Mouse (Mus musculus): Measurements from ENCODE around the gene Bicral.
"Not testable (repeated sequence)": the region's sequence is repeated elsewhere in the genome, so short reads cannot be mapped to it uniquely, and the experiment has no call there.

The Bicral gene

GRCm38 (mm10) chr17:46874133-46874532, 15.9 kb upstream of the Bicral start:
- DNase-seq: no peak

- no peak for DNase-seq
Observed at GRCm38 (mm10) chr17:46872806-46873205, 14.5 kb upstream of the Bicral start.

DNA sequence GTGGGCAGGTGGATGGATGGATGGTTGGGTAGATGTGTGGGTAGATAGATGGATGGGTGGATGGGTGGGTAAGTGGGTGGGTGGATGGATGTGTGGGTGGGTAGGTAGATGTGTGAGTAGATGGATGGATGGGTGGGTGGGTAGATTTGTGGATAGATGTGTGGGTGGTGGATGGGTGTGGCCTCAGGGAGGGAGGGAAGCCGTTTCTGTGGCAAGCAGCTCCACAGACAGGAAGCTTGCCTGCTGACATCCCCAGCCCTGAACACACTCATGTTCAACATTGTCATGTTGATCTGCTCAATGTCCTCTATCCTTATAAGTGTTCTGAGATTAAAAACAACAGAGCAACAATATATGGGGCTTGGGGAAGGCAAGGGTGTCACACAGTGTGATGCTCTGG, 12.6 kb upstream of the Bicral start:
- no peak for DNase-seq

- no peak for DNase-seq
Observed at GRCm38 (mm10) chr17:46870204-46870798, 12.0 kb upstream of the Bicral start.

DNA sequence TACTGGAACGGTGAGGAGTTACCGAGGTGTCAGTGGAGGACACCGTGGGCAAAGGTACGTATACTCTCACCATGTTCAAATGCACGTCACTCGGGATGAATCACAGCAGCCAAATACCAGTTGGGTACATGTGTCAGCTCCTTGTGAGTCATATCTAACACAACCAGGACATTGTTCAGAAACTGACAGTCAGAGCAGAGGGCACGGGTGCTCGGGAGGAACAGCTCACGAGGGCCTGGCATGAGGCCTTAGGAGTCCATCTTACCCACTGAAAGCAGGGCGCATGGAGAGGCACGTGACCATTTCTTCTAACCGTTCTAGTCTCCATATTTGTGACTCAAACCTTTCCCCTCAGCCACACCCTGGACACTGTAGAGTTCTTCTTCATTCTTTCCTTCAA, 8.6 kb upstream of the Bicral start:
- DNase-seq: no peak

GRCm38 (mm10) chr17:46864566-46865195, 6.4 kb upstream of the Bicral start:
- no peak for DNase-seq

- DNase-seq: no peak
Observed at GRCm38 (mm10) chr17:46860120-46860519, 1.8 kb upstream of the Bicral start.

DNA sequence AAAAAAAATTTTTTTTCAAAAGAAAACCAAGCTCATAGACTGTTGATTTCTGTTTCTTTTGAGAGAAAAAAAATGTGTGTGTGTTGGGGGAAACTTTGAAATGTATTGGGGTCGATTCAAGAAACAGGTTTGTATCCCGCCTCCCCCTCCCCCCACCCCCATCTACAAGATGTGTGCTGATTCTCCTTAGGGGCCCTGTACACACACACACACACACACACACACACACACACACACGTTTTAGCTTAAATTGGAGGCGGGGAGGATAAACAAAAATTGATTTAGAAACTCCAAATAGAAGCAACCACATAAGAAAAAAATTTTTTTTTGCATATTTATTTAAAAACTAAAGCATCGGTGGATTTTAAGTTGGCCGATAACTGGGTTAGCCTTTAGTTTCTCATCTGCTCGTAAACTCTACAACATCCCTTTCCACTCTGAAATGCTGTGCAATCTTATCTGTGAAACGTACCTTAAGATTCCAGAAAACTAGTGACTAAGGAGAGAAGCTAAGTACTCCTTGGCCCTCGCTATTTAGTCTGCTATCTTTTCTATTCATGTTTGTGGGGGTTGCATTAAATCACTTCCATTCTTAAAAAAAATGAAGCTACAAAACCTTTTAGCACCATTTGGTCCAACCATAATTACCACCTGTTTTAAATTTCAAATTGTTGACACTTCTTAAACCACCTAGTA, 615 bp upstream of the Bicral start:
- no peak for DNase-seq

- peak; percentile 80 for DNase-seq
Observed at GRCm38 (mm10) chr17:46857361-46857902, 850 bp downstream of the Bicral start.

DNA sequence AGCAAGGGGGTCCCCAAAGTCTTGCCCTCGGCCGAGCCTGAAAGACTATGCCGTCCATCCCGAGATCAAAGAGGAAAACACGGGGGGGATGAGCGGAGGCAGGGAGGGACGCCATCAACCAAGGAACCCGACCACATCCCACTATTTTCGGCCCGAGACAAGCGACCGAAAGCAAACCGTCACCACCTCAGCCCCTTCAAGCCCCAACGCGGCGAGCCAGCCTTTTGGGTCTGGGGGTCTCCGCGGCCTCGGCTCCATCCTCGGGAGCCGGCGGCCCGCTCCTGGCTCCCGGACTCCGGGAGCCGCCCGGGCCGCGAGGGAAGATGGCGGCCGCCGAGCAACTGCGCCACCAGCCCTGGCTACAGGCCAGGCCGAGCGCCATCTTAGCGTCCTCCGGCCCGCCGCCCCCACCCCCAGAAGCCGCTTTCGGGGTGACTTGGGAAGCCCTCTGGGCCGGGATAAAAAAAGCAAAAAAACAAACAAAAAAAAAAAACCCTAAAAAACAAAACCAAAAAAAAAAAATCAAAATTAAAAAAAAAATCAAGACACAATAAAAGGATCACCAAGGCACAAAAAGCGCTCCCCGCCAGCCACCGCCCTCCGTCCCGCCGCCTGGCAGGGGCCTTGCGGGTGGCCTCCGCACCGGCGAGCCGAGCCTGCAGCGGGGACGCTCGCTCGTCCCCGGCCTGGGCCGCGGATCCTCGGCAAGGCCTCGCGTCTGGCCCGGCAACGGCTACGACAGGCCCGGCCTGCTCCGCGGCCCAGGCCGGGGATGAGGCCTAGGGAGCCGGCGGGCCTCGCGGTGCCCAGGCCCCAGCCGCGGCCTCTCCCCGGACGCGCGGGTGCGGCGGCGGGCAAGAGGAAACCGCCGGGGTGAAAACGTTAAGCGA, 1.6 kb downstream of the Bicral start:
- DNase-seq: peak; percentile 92

- no peak for DNase-seq
Observed at GRCm38 (mm10) chr17:46856107-46856388, 2.2 kb downstream of the Bicral start.

DNA sequence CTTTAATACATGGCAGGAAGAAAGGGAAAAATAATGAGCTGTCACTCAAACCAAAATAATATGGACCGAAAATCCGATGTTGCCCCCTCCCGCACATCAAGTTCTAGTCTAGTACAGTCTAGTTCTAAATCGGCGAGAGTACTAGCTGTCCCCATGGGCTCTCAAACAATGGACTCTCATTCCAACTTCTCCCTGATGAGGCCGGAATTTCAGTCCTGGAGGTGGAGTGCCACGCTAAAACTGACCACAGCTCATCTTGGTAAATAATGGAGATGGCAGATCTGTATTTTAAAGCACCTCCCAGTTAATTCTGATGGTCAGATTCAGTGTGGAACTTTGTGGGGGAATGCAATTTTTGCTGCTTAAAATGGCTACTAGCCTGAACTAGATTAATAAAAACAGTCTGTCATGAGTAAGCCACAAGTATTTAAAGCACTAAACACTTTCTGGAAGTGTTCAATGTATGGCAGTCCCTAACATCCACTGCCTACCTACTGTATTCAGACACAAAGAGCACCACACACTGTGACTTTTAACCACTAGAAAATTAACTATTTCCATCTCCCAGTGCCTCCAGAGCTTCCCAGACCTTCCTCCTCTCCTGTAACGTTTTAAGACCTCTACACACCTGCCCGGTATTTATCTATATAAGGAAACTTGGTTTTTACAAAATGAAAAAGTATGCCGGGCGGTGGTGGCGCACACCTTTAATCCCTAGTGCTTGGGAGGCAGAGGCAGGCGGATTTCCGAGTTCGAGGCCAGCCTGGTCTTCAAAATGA, 2.8 kb downstream of the Bicral start:
- no peak for DNase-seq

DNA sequence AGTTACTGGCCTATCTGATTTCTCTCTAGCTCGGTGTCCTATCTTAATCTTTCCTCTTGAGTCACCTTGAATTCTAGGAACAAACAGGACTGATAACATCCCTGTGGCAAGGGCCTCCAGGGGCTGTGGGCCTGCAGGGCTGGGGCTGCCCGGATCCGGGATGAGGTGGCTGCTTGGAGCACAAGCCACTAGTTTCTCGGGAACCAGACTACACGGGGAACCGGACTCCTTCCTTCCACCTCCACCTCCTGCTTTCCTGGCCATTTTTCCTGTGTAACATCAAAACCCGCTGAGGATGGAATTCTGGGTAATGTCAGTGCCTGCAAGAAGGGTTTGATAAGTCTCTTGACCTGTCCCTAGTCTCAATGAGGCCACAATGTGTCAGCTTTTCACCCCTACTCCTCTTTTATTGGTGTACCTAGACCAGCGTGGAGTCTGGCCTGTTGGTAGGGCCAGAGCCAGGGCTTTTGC, 3.6 kb downstream of the Bicral start:
- no peak for DNase-seq

GRCm38 (mm10) chr17:46854096-46854495, 4.2 kb downstream of the Bicral start:
- DNase-seq: no peak

- peak; percentile 65 for DNase-seq
Observed at GRCm38 (mm10) chr17:46853281-46853680, 5.0 kb downstream of the Bicral start.

- DNase-seq: no peak
Observed at GRCm38 (mm10) chr17:46852725-46853124, 5.6 kb downstream of the Bicral start.

- DNase-seq: no peak
Observed at GRCm38 (mm10) chr17:46847206-46847605, 11.1 kb downstream of the Bicral start.

GRCm38 (mm10) chr17:46846573-46846972, 11.7 kb downstream of the Bicral start:
- DNase-seq: not testable (repeated sequence)

- DNase-seq: no peak
Observed at GRCm38 (mm10) chr17:46845262-46845661, 13.0 kb downstream of the Bicral start.

DNA sequence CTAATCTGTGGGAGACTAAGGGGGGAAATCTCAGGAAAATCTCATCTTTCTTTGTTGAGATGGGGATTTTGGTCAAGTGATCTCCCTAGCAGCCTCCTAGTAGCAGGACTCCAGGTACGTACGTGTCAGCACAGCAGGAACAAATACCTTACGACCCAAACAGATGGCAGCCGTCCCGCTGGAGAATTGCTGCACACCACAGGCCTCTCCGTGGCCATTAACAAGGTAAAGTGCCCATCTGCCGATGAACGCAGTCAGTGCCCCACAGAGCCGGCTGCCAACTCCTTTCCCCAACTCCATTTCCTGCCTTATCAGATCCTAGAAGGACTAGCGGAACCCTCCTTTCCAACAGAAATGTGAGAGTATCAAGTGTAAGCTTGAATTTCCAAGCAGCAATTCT, 13.5 kb downstream of the Bicral start:
- no peak for DNase-seq

DNA sequence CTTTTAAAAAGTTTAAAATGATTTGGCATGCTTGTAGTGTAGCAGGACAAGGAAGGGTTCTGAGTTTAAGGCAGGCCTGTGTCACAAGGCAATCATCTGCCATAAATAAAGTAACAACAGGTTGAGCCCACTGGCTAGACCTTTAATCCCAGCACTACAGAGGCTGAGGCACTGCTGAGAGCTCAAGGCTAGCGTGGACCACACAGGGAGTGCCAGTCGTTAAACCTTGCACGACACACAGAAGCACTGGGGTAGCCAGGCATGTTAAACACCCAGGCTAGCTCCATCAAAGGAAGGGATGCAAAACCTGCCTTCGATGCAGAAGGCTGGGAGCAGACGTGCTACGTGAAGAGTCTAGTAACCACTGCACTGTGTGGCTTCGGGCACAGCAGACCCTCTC, 14.6 kb downstream of the Bicral start:
- DNase-seq: no peak

DNA sequence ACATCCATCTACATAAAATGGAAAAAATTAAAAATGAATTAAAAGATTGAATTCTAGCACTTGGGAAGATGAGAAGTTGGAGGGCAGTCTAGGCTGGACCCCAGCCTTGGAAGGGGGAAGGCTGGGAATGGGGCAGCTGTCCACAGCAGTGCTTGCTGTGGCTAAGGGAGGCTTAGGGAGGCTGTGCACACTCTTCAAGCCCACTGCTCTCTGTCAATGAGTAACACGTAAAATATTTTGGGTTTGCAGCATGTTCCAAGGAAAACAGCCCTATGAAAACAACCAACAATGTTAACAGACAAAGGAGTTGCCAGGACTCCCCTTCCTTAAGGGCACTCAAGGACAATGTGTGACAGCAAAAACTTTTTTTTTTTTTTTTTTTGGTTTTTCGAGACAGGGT, 15.3 kb downstream of the Bicral start:
- no peak for DNase-seq

Measured in right cerebral cortex, postnatal 4 days (tissue).